Mouse (Mus musculus): ENCODE results near the gene Gm10642.

DNA sequence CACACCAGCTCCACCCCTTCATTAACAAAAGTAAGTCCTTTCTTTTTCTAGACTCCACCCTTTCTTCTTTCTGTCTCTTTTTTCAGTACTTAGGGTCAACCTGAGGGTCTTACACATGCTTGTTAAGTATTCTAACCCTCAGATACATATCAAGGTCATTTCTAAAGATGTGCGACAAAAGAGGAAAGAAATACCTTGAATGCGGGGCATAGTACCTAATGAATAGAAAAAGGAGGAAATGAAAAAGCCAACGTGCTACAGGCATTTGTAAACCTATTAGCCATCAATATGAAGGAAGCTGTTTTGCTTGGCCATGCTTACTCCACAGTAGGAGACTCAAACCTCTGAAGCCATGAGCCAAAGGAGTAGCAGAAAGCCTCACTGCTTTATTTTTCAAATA is 33.9 kb downstream of the Gm10642 start:
- TF ChIP-seq CTCF (IDR thresholded peaks at IDR 0.05; ENCODE audit: low read depth), result no peak
- TF ChIP-seq EP300 (IDR thresholded peaks at IDR 0.05; ENCODE audit: low read depth), result no peak

All from liver, embryonic 14.5 days (tissue).